Mouse (Mus musculus) common myeloid progenitor, adult 5-6 weeks (primary cell): Measurements from ENCODE around the gene Atp6v0a1. TPM values are rescaled to one million over a fixed set of nuclear protein-coding genes. Genes with fewer than 3 reads are reported as not detected.

Experiments
- ATAC-seq: replicated peaks from 2 replicates; pipeline ENCODE4 v1.8.0; 2016; ENCODE audit warnings: low read depth, mild to moderate bottlenecking, moderate TSS enrichment, inconsistent platforms; ENCODE audit not compliant: poor library complexity, severe bottlenecking
- total RNA-seq: library from RNA; stranded (forward); fragments of 200-1000, 187-1606 nt; gene quantifications from 2 replicates; pipeline ENCODE4 v1.2.3, GENCODE M21; 2017

The Atp6v0a1 gene
- total RNA-seq = 16.2 and 25.9 TPM in 2 replicates

GRCm38 (mm10) chr11:101009046-101009887 is at the start of gene Atp6v0a1:
Gene Atp6v0a1 (plus strand): TSS chr11:101009452.
- ATAC-seq = peak; percentile 98

DNA sequence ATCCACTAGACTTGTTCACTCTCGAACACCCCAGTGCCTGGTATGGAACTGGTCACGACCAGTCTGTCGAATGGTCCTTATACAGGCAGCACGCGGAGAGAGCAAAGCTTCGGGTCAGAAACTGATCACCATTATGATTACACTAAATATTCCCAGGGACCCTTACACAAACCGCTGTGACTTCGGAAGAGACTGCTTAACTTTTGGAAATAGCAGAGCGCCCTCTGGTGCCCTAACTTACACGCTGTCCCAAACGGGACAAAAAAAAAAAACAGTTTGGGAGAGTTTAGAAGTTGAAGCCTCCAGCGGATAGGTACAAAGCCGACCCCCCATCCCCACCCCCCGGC is 49.8 kb upstream of the Atp6v0a1 start:
- ATAC-seq = peak; percentile 24; the same call in 1 of the 2 replicates

- no peak for ATAC-seq
Measured at GRCm38 (mm10) chr11:100959826-100960225, 49.4 kb upstream of the Atp6v0a1 start.

DNA sequence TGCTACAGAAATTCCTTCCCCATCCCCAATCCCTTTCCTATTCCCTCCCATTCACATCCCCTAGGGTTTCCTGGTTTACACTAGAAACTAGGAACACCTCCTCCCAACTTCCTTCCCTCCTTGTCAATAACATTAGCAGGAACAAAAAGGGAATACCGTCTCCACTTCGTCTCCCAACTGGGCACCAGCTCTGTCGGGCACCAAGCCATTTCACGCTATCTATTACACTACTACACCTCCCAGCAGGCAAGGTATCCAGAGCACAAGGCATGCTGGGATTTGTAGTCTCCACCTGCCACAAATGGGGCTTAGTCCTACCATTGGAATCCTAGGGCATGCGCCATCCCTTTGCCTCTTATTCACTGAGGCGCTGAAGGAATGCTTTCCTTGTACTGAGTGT is 48.7 kb upstream of the Atp6v0a1 start:
- no peak for ATAC-seq

DNA sequence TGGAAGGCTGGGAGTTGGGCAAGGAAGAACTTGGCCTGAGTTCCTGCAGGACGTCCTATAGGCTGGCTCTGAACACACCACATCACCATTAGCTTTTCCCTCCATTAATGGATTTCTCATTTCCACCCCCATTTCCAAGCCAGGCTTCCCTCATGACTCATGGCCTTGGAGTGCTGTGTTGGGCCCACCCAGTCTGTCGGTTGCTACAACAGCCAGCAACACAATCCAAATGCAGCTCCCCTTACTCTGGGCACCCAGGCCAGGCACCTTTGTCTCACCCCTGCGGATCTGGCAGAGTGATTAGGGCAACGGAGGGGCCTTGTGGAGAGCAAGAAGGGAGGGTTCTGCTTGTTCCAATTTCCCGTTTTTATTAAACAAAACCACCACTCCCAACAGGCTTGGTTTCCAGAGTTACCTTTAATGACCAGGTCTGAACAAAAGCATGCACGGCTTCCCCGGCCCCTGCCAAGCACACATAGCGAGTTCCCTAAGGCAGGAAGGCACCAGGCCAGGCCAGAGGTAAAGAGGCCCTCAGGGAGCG is 46.8 kb upstream of the Atp6v0a1 start:
- ATAC-seq = no peak

- no peak for ATAC-seq
Measured at GRCm38 (mm10) chr11:100963647-100964046, 45.6 kb upstream of the Atp6v0a1 start.

DNA sequence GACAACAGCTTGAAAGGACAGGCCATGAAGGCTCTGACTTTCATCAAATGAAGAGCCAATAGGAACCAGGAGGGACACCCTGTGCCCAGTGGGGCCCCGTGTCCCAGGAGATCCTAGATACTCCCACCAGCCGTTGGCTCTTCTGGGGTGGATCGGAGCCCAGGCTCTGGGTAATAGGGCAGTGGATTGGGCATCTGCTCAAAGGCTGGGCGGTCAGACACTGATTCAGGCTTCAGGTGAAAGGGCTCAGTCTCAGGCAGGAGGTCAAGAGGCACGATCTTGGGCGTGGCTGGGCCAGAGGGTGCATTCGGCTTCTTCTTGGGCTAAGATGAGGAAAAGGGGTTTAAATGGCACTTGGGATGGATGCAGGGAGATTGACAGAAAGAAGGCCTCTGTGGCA is 45.1 kb upstream of the Atp6v0a1 start:
- no peak for ATAC-seq

DNA sequence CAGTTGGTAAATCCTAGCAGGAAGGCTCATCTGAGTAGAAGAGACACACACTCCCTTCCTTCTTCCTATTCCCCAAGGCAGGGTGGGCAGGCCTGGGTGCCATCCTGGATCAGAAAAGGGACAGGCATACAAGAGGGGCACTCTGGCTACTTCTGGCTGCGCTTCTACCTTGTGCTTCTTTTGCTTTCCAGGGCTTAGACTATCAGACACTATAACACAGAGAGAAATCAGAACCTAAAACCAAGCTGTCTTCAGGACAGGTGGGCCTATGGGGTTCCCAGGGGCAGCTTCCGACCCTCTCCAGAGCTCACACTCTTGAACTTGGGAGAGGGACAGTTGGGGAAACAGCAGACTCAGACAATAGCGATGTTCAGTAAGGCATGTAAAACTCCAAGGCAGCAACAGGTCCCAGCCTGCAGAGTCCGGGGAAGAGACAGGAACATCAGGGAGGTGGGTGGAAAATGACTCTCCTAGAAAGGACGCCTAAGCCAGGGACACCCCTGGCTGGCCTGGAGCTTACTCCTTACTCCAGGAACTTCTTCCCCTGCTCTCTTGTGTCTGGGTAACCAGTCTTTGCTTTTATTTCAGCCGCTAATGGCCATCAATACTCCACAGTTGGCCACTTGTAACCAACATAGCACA is 44.2 kb upstream of the Atp6v0a1 start:
- no peak for ATAC-seq

DNA sequence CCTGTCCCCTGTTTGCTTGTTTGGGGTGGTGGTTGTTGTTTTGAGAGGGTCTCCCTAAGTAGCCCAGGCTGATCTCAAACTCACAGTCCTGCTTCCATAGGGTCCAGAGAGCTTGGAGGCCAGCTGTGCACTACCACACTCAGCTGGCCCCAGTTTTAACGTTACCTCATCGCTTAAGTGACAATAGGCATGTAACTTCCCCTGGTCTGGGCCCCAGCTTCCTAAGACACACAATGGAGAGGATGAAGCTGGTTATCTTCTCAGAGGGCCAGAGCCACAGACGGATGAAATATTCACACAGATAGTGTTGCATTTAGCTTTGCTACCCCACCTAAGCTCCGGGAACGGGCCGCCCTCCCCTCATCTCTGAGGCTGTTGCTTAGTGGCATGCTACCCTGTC is 43.5 kb upstream of the Atp6v0a1 start:
- ATAC-seq = no peak

DNA sequence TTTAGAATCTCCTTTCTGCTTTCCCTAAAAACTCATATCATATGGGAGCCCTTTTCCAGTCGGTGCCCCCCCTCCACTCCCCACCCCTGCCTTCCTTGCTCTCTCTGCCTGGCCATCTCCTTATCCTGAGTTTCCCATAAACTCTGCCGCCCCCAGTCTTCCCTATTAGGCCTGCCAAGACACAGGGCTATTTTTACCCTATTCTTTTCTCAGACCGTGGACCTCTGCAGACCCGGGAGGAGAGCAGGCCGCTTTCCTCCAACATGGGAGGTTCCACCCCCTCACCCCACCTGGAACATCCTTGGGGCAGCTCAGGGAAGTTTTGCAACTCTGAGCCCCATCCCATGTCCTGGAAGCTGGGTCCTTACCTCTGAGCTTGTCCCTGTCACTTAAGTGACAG is 41.9 kb upstream of the Atp6v0a1 start:
- no peak for ATAC-seq

- no peak for ATAC-seq
Measured at GRCm38 (mm10) chr11:100967881-100968420, 41.3 kb upstream of the Atp6v0a1 start.

DNA sequence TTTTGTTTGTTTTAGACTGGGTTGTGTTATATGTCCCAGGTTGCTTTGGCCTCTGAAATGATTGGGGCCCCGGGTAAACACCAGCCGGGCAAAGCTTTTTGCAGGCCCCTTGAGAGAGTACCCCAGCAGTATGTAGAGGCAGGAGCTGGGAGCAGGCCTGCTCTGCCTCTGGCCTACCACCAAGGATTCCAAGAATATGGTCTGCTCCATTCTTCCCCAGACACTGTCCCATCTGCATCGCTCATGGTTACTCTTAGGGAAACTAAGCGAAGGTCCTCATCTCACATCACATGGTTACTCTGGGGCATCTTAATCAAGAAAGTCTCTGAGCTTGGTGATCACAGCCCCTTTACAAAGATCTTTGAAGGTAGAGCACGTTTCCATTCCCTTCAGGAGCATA is 40.8 kb upstream of the Atp6v0a1 start:
- no peak for ATAC-seq

- ATAC-seq = no peak
Measured at GRCm38 (mm10) chr11:100969189-100969743, 40.0 kb upstream of the Atp6v0a1 start.

GRCm38 (mm10) chr11:100969744-100970556 is 39.3 kb upstream of the Atp6v0a1 start:
- peak; percentile 61 for ATAC-seq

- peak; percentile 73 for ATAC-seq
Measured at GRCm38 (mm10) chr11:100970557-100970937, 38.7 kb upstream of the Atp6v0a1 start, which contains the start of gene Cavin1. Gene Cavin1 (minus strand): TSS chr11:100970887.

DNA sequence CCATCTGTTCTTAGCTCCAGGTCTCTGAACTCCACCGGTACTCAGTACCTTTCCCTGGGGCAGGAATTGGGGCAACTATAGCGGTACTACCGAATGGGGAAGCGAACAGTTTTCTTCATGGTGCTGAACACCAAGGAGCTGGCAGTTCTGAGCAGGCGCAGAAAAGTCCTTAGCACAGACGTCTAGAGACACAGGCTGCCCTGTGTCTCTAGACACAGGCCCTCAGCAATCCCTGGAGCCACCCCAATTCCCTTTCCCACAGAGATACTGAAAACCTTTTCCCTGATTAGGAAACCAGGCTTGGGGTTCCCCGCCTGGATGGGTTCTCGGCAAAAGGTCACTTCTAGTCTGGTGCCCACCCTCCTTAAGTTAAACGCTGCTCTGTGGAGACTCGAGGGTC is 37.8 kb upstream of the Atp6v0a1 start:
- ATAC-seq = no peak

- ATAC-seq = no peak
Measured at GRCm38 (mm10) chr11:100973245-100973644, 36.0 kb upstream of the Atp6v0a1 start.

GRCm38 (mm10) chr11:100974381-100974970 is 34.8 kb upstream of the Atp6v0a1 start:
- ATAC-seq = no peak

- ATAC-seq = no peak
Measured at GRCm38 (mm10) chr11:100975241-100975640, 34.0 kb upstream of the Atp6v0a1 start.

GRCm38 (mm10) chr11:100979887-100980286 is 29.4 kb upstream of the Atp6v0a1 start:
- ATAC-seq = no peak
